Mouse (Mus musculus) stomach, embryonic 14.5 days (tissue): ENCODE measurements around the gene Serpina1b. TPM values are rescaled to one million over a fixed set of nuclear protein-coding genes. Genes with fewer than 3 reads are reported as not detected.
"Not testable (repeated sequence)": the region's sequence is repeated elsewhere in the genome, so short reads cannot be mapped to it uniquely, and the experiment has no call there.

Experiments used
- ATAC-seq: fragments of 200-750 bp; cut with Nextera tagmentation; 2 replicates; pipeline ENCODE4 v1.8.0; 2017; ENCODE audit warnings: low read depth, moderate TSS enrichment; ENCODE audit not compliant: insufficient number of reproducible peaks, insufficient read depth, low FRiP score
- H3K27ac ChIP-seq: fragments of 300-500 bp; sonication (generic); 2 replicates; pipeline ENCODE4 v1.5.1; 2014; ENCODE audit warnings: mild to moderate bottlenecking, low read length, moderate library complexity, mixed read lengths
- H3K27me3 ChIP-seq: fragments of 300-500 bp; sonication (generic); 2 replicates; pipeline ENCODE4 v1.6.1; 2014; ENCODE audit warnings: low read length, control low read depth, mixed read lengths; ENCODE audit not compliant: control insufficient read depth, insufficient read depth
- H3K36me3 ChIP-seq: fragments of 300-500 bp; sonication (generic); 2 replicates; pipeline ENCODE4 v1.6.1; 2014; ENCODE audit warnings: mild to moderate bottlenecking, control low read depth, low read length, moderate library complexity, mixed read lengths; ENCODE audit not compliant: control insufficient read depth, insufficient read depth
- H3K4me1 ChIP-seq: fragments of 300-500 bp; sonication (generic); 2 replicates; pipeline ENCODE4 v1.6.1; 2014; ENCODE audit warnings: low read length, control low read depth, mixed read lengths; ENCODE audit not compliant: control insufficient read depth, insufficient read depth
- H3K4me2 ChIP-seq: fragments of 300-500 bp; sonication (generic); replicated peaks from 2 replicates; pipeline ENCODE4 v1.6.1; 2014; ENCODE audit warnings: low read depth, low read length, control low read depth
- H3K4me3 ChIP-seq: fragments of 300-500 bp; sonication (generic); 2 replicates; pipeline ENCODE4 v1.5.1; 2014; ENCODE audit warnings: low read depth, low read length, control low read depth
- H3K9ac ChIP-seq: fragments of 300-500 bp; sonication (generic); replicated peaks from 2 replicates; pipeline ENCODE4 v1.6.1; 2014; ENCODE audit warnings: low read depth, mild to moderate bottlenecking, control low read depth, low read length, moderate library complexity, mixed read lengths
- H3K9me3 ChIP-seq: fragments of 300-500 bp; sonication (generic); 2 replicates; pipeline ENCODE4 v1.6.1; 2016; ENCODE audit warnings: low read depth, low read length, control low read depth; ENCODE audit not compliant: control insufficient read depth
- WGBS: fragments of 180-500 bp; shearing (Covaris S2); extraction: QIAGEN DNeasy Blood & Tissue Kit; methylation state at CpG from one replicate; pipeline ENCODE4 v1.1.7; 2014; 5-methylcytosine and 5-hydroxymethylcytosine counted together
- polyA plus RNA-seq: library from polyadenylated mRNA; unstranded; fragments of >200 nt; fragmentation: Nextera tagmentation; extraction: Ambion mirVana; gene quantifications from 2 replicates; pipeline ENCODE4 v1.2.1, GENCODE M21; 2014

Gene Serpina1b
- 4.5 and 5.7 TPM in 2 replicates for polyA plus RNA-seq

DNA sequence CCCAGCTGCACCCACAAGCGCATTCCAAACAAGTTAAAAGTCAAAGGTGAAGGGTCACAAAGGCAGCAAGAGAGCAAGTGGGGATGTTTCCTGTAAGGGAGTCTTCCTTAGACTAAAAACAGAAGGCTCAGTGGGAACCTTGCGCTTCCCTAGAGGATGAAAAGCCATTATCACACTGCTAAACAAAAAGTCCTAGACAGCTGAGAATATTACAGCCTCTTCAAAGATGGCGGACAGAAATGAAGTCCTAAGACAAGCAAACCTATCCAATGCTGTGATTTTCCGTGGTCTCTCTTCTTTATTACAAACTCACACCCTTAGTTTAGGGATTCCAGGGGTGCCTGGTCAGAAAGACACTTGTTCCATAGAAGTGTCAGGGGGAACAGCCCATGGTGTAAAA, at the start of gene Serpina1b:
Gene Serpina1b, minus strand, starts transcription at position 101 of the 400 bp plus-strand sequence.
- ATAC-seq, H3K27me3 ChIP-seq: not testable (repeated sequence)

DNA sequence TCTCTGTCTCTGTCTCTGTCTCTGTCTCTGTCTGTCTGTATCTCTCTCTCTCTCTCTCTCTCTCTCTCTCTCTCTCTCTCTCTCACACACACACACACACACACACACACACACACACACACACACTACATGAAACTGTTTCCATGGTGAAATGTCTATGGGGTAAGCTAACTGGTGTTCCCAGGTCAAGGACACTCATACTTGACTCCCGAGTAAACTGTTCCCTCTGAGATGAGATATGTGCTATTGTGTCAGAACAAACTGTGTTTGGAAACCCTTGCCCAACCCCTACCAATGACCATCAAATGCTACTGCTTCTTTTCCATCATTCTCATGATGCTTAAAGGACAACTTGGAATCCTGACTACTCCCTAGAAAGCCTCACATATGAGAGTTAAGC, 36.7 kb upstream of the Serpina1b start:
- not testable (repeated sequence) for H3K9ac ChIP-seq, H3K4me3 ChIP-seq, H3K4me1 ChIP-seq, H3K27me3 ChIP-seq, H3K9me3 ChIP-seq, H3K4me2 ChIP-seq, H3K27ac ChIP-seq, H3K36me3 ChIP-seq, ATAC-seq
- WGBS: 68% methylated on average over 1 of the region's 1 CpGs

More for the DNA sequence above, at the start of gene Serpina1b:
- H3K27ac ChIP-seq, H3K4me1 ChIP-seq, H3K9me3 ChIP-seq, H3K4me3 ChIP-seq, H3K9ac ChIP-seq, H3K4me2 ChIP-seq, H3K36me3 ChIP-seq: not testable (repeated sequence)
- 83% methylated on average over 4 of the region's 4 CpGs for WGBS

DNA sequence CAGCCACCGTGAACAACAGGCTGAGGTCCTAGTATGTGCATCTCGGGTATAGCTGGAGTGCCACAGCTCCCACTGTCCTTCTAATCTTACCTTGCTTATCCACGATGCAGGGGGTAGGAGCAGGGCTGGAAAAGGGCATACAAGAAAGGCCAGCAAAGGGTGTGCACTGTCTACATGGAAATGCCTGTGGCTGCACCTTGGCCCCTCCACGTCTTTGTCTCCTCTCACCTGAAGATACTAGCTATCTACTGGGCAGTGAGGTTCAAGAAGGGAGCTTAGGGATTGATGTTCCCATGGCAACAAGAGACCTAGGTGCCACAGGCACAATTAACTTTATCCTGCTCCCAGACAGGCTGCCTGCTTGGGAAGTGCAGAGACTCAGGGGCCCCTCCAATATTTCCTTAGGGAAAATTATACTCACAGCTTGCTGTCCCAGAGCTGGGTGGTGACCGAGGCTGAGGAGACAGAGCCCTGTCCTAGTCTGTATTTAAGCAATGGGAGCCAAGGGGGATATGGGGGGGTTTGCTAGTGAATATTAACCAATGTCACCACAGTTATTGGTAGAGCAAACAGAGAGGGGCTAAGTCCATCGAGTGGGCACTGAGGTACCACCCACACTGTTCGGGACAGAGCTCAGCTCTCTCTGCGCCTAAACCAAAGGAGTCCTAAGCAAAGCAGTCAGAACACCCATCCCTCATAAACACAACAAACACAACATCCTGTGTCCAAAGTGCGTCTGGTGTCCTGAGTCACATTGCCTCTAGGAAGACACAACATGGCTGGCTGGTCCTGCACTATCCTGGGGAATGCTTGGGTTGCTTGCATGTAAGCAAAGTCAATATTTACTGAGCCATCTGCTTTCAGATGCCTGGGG, 33.2 kb upstream of the Serpina1b start, which contains the start of gene Serpina1a:
Gene Serpina1a, minus strand, starts transcription at position 462 of the 874 bp plus-strand sequence.
- 76% methylated on average over 9 of the region's 9 CpGs for WGBS

DNA sequence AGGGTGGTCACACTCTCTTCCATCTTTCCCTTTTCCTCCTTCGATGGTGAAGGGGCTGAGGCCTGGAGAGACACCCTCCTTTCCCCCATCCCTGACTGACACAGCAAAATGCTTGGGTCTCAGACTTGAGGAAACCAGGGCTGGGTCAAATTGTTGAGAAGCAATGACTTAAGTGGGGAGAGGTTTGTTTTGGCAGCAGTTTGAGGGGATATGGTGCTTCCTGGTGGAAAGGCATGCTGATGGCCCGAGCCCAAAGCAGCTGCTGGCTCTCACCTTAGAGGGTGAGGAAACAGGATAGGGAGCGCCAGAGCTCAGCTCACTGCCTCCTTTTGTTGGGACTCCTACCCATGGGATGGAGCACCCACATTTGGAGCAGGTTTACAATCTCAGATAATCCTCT, 30.8 kb upstream of the Serpina1b start:
- WGBS: 70% methylated on average over 3 of the region's 3 CpGs
- Histone ChIP-seq H3K27ac (no peak overlapping the region), H3K27me3 (no peaks in the 10 kb centered on the region), H3K4me3 (no peak overlapping the region), H3K4me1 (no peaks in the 10 kb centered on the region), H3K9ac (no peak overlapping the region), H3K9me3 (no peaks in the 10 kb centered on the region), H3K4me2 (no peak overlapping the region), H3K36me3 (no peaks in the 10 kb centered on the region)
- ATAC-seq: no peak

More for the DNA sequence above, 33.2 kb upstream of the Serpina1b start, which contains the start of gene Serpina1a:
- not testable (repeated sequence) for H3K9me3 ChIP-seq, H3K27me3 ChIP-seq, H3K9ac ChIP-seq, H3K36me3 ChIP-seq, H3K4me2 ChIP-seq, ATAC-seq, H3K27ac ChIP-seq, H3K4me1 ChIP-seq, H3K4me3 ChIP-seq

DNA sequence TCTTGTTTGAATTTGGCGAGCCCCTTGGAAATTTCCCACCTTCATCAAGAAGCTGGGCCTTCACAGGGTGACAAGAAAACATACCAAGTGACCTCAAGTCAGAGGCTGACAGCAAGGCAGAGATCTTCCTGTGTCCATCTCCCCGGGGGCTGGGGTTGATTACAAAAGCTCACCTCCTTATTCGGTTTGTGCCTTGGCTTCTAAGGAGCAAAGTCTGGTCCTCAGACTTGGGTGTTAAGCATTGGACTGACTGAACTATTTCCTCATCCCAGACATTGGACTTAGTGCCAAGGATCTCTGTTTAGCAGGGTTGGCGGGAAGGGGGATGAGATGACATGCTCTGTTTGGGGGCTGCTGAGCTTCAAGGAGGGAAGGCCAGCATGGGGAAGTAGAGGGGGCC, 30.4 kb upstream of the Serpina1b start:
- H3K9ac ChIP-seq, H3K36me3 ChIP-seq, H3K27me3 ChIP-seq, H3K4me2 ChIP-seq, H3K4me1 ChIP-seq, ATAC-seq, H3K27ac ChIP-seq, H3K9me3 ChIP-seq, H3K4me3 ChIP-seq: not testable (repeated sequence)
- WGBS: 84% methylated on average over 3 of the region's 4 CpGs

DNA sequence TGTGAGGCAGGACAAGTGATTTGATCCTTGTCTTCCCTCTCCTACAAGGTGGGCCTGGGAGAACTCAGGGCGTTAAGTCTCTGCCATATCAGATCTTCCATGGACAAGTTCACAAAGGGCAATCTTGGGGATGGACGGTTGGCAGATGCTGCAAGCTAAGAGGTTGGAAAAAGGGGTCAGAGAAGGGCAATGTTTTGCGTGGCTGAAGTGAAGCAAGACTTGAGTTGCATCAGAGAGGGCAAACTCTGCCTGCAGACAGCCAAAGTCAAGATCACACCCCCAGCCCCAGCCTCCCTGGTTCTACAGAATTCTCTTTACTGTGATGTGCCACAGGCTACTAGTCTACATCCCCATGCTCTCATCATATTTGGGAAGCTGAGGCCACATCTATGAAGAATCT, 29.4 kb upstream of the Serpina1b start:
- H3K27ac ChIP-seq, ATAC-seq, H3K36me3 ChIP-seq, H3K4me1 ChIP-seq, H3K27me3 ChIP-seq, H3K4me3 ChIP-seq, H3K9me3 ChIP-seq, H3K4me2 ChIP-seq, H3K9ac ChIP-seq: not testable (repeated sequence)
- 79% methylated on average over 3 of the region's 3 CpGs for WGBS

DNA sequence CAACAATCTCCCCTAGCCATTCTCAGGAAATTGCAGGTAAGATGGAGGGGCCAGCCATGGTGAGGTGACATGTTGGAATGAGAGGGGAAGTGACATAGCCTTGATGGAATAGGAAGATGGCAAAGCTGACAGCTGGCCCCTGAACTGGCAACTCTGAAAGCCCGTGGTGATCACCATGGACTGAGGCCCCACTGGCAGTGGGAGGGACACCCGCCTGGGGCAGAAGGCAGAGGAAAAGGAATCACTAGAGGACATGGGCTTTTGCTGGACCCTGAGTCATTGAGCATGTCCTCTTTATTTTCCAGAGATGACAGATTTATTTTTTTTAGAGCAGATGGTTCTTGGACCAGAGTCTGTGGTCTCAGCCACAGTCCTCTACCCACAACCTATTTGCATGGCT, 22.9 kb upstream of the Serpina1b start:
- H3K9me3 ChIP-seq, H3K27ac ChIP-seq, H3K4me2 ChIP-seq, H3K4me1 ChIP-seq, H3K4me3 ChIP-seq, H3K27me3 ChIP-seq, H3K36me3 ChIP-seq, H3K9ac ChIP-seq, ATAC-seq: not testable (repeated sequence)
- WGBS: 89% methylated on average over 2 of the region's 2 CpGs

DNA sequence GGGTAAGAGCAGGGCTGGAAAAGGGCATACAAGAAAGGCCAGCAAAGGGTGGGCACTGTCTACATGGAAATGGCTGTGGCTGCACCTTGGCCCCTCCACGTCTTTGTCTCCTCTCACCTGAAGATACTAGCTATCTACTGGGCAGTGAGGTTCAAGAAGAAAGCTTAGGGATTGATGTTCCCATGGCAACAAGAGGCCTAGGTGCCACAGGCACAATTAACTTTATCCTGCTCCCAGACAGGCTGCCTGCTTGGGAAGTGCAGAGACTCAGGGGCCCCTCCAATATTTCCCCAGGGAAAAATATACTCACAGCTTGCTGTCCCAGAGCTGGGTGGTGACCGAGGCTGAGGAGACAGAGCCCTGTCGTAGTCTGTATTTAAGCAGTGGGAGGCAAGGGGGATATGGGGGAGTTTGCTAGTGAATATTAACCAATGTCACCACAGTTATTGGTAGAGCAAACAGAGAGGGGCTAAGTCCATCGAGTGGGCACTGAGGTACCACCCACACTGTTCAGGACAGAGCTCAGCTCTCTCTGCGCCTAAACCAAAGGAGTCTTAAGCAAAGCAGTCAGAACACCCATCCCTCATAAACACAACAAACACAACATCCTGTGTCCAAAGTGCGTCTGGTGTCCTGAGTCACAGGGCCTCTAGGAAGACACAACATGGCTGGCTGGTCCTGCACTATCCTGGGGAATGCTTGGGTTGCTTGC, 2.4 kb downstream of the Serpina1b start:
- H3K27ac ChIP-seq, H3K27me3 ChIP-seq, H3K36me3 ChIP-seq, H3K4me3 ChIP-seq, H3K4me1 ChIP-seq, ATAC-seq, H3K9ac ChIP-seq, H3K9me3 ChIP-seq, H3K4me2 ChIP-seq: not testable (repeated sequence)
- WGBS: 63% methylated on average over 6 of the region's 6 CpGs
